ENCODE assay signal across 14 mouse cellular contexts in genomic region chr6:127765573-127765972, GRCm38 (mm10). TPM values are rescaled to one million over a fixed set of nuclear protein-coding genes. Genes with fewer than 3 reads are reported as not detected.
DNase-seq lines count a peak whose midpoint lies in the region; ATAC-seq and TF ChIP-seq lines count a peak whose summit lies in the region.
"Had no signal": no experiment of that assay in that cellular context is flagged by ENCODE, and none has a peak within 500 bp of the region (broad histone marks: within the 10 kb centered on the region; RNA-seq: fewer than 3 reads in every experiment).

No protein-coding gene starts in this region.

- H3K9me3 ChIP-seq in forebrain, postnatal 0 days (ENCODE audit: low read length): no peaks in the 10 kb centered on the region
- H3K9me3 ChIP-seq in midbrain, embryonic 12.5 days: no peaks in the 10 kb centered on the region
- H3K9me3 ChIP-seq: limb, embryonic 12.5 days; stomach, embryonic 15.5 days had no signal

- H3K4me3 ChIP-seq in forebrain, postnatal 0 days (ENCODE audit: low read depth, low read length): peak overlapping the region; percentile 70
- H3K4me3 ChIP-seq in midbrain, embryonic 12.5 days: peak overlapping the region; percentile 75
- H3K4me3 ChIP-seq: limb, embryonic 12.5 days; stomach, embryonic 15.5 days had no signal

- DNase-seq in right cerebral cortex, postnatal 14 days: peak; percentile 28
- DNase-seq in right cerebral cortex, postnatal 36 days (ENCODE audit: low spot score in 2 of 2): no peak
- DNase-seq in forebrain, postnatal 0 days: no peak
- DNase-seq in urinary bladder, adult 18-20 months (ENCODE audit: low spot score in 2 of 2): no peak
- DNase-seq in kidney, postnatal 36 days: no peak
- no peak for DNase-seq in adrenal gland, postnatal 25 days
- DNase-seq: heart, postnatal 36 days; lung, adult 2 months had no signal

- peak overlapping the region; percentile 84 for H3K4me2 ChIP-seq in forebrain, postnatal 0 days (ENCODE audit: low read depth)
- peak overlapping the region; percentile 98 for H3K4me2 ChIP-seq in midbrain, embryonic 12.5 days (replicated peaks)
- H3K4me2 ChIP-seq: stomach, embryonic 15.5 days had no signal

- no peaks in the 10 kb centered on the region for H3K27me3 ChIP-seq in forebrain, postnatal 0 days (ENCODE audit: insufficient read depth, low read length)
- peaks cover 53% of the 10 kb centered on the region for H3K27me3 ChIP-seq in midbrain, embryonic 12.5 days

- no peak overlapping the region for H3K9ac ChIP-seq in forebrain, postnatal 0 days
- H3K9ac ChIP-seq in midbrain, embryonic 12.5 days (replicated peaks): peak overlapping the region; percentile 34; the same call in 1 of the 2 replicates
- H3K9ac ChIP-seq: limb, embryonic 12.5 days; stomach, embryonic 15.5 days had no signal

- TF ChIP-seq CTCF in forebrain, postnatal 0 days (IDR thresholded peaks at IDR 0.05; ENCODE audit: low read depth): no peak

- no peaks in the 10 kb centered on the region for H3K36me3 ChIP-seq in forebrain, postnatal 0 days (ENCODE audit: insufficient read depth)
- no peaks in the 10 kb centered on the region for H3K36me3 ChIP-seq in midbrain, embryonic 12.5 days
- H3K36me3 ChIP-seq: limb, embryonic 12.5 days; stomach, embryonic 15.5 days had no signal

- 0 out of 2 replicates have a peak overlapping the region, but pooled peaks have one; percentile 35 for H3K27ac ChIP-seq in forebrain, postnatal 0 days (ENCODE audit: low read depth, low read length)
- no peak overlapping the region; the same call in 1 of the 2 replicates for H3K27ac ChIP-seq in midbrain, embryonic 12.5 days (replicated peaks)
- H3K27ac ChIP-seq: limb, embryonic 12.5 days; stomach, embryonic 15.5 days had no signal

- WGBS in forebrain, postnatal 0 days: 40% methylated on average over 5 of the region's 5 CpGs
- WGBS in midbrain, embryonic 12.5 days: 50% methylated on average over 5 of the region's 5 CpGs

- H3K4me1 ChIP-seq in forebrain, postnatal 0 days (ENCODE audit: insufficient read depth): peaks cover 11% of the 10 kb centered on the region
- peaks cover 41% of the 10 kb centered on the region for H3K4me1 ChIP-seq in midbrain, embryonic 12.5 days

- ATAC-seq in forebrain, postnatal 0 days: no peak
- ATAC-seq in midbrain, embryonic 12.5 days (ENCODE audit: low FRiP score, low read depth): no peak

RNA-seq across cellular contexts. Expression of gene Prmt8, which starts 3.7 kb away (rescaled TPM):
- total RNA-seq in forebrain, postnatal 0 days (2014; rRNA removed): 29.9 and 32.7 TPM in 2 replicates
- polyA plus RNA-seq in forebrain, postnatal 0 days (2015; fragmentation: Nextera tagmentation; extraction: Ambion mirVana): 20.6 and 36.4 TPM in 2 replicates
- 31.3 and 32.5 TPM in 2 replicates for polyA plus RNA-seq in midbrain, embryonic 12.5 days (2016; fragmentation: Nextera tagmentation; extraction: Ambion mirVana)
- total RNA-seq in adrenal gland, postnatal 25 days (2021): not detected in 2 replicates
- total RNA-seq: granulocyte monocyte progenitor cell, adult 5-6 weeks; heart, postnatal 36 days; megakaryocyte progenitor cell, adult 5-6 weeks had no signal
- polyA plus RNA-seq: kidney, embryonic 14.5 days had no signal

Comparison
In these comparisons a context has a peak if more than half of its experiments do, and no peak if none do; other contexts are left out.
1. RNA of gene Prmt8, which starts 3.7 kb away (total RNA-seq): 29.9 to 32.7 TPM in forebrain, postnatal 0 days; not detected in adrenal gland, postnatal 25 days; every median in the first group is over 10 times any median in the second.